Mouse (Mus musculus) MEL (cell line): ENCODE results near the gene Csad.

ENCODE experiments used
- CTCF ChIP-seq, 3 experiments: IDR thresholded peaks in 2 of 3; conservative IDR thresholded peaks in 1 of 3; 2 replicates each; pipeline ENCODE4 v1.5.1; 2011 to 2012; ENCODE audit warnings: low read length in 3 of 3, low read depth in 2 of 3, mild to moderate bottlenecking in 2 of 3, improper control_type of control experiment in 1 of 3, inconsistent platforms in 1 of 3, mixed read lengths in 1 of 3, moderate library complexity in 1 of 3; ENCODE audit not compliant: control insufficient read depth in 1 of 3, insufficient read depth in 1 of 3, poor library complexity in 1 of 3, severe bottlenecking in 1 of 3
- POLR2A ChIP-seq, 2 experiments: IDR thresholded peaks; 2 replicates each; pipeline ENCODE4 v1.6.1; 2011 to 2012; ENCODE audit warnings: low read length in 2 of 2, mild to moderate bottlenecking in 2 of 2, control low read depth in 1 of 2, improper control_type of control experiment in 1 of 2, low read depth in 1 of 2, moderate library complexity in 1 of 2; ENCODE audit not compliant: control insufficient read depth in 1 of 2, insufficient read depth in 1 of 2, poor library complexity in 1 of 2
- USF1 ChIP-seq: IDR thresholded peaks from 2 replicates; pipeline ENCODE4 v1.6.1; 2014; ENCODE audit warnings: low read depth, mild to moderate bottlenecking, inconsistent platforms, low read length, improper control_type of control experiment, moderate library complexity
- ZNF384 ChIP-seq: IDR thresholded peaks from 2 replicates; pipeline ENCODE4 v1.6.1; 2012; ENCODE audit warnings: low read depth, mild to moderate bottlenecking, inconsistent platforms, low read length, improper control_type of control experiment

- TF ChIP-seq ZNF384 (no peak), USF1 (no peak), POLR2A (IDR thresholded peaks at IDR 0.05; ENCODE audit: control insufficient read depth in 1 of 2, insufficient read depth in 1 of 2, low read depth in 1 of 2, low read length in 2 of 2, poor library complexity in 1 of 2) (no peak), CTCF (IDR thresholded peaks at IDR 0.05 in 2 of 3, conservative IDR thresholded peaks at IDR 0.05 in 1 of 3; ENCODE audit: control insufficient read depth in 1 of 3, insufficient read depth in 1 of 3, low read depth in 2 of 3, low read length in 3 of 3, poor library complexity in 1 of 3, severe bottlenecking in 1 of 3) (no peak)
These were observed 46.0 kb upstream of the Csad start for GRCm38 (mm10) chr15:102250521-102250920.
